Mouse (Mus musculus): ENCODE measurements at regions not wholly inside any gene's neighbourhood (a gene's known extent, or its start where the extent isn't known, plus 50 kb on each side); places are given as distances from the start of the nearest gene placed in this dataset.

DNA sequence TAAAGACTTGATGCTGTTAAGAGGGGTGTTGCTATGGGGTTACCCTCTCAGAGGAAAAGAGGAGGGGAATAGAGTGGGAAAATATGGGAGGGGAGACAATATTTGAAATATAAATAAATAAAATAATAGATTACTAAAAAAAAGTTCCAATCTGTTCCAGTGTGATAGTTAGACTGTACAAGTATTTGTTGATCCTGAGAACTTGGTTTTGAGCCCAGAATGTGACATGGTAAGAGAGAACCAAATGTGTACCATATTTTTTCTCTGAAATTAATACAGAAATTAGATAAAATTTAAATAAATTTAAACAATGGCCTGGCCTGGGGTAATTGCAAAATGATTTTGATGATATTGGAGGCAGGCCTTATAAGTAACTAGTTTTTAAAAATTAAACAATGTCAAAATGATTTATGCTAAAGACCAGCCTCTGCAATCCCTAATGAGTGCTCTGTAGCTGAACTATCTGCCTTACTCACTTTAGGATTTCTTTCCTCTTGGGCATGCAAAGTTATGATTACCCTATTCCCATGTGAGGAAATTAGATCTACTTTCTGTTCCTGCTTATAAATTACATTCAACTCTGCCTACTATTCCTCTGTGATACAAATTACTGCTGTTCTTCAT, 1052.9 kb downstream of the Rpia start:
- TF ChIP-seq CTCF (IDR thresholded peaks at IDR 0.05) (no peak), EP300 (IDR thresholded peaks at IDR 0.05) (no peak)
